Comparison of ENCODE assay signal across 8 mouse cellular contexts in genomic region chr4:43726995-43727394, GRCm38 (mm10). TPM values are rescaled to one million over a fixed set of nuclear protein-coding genes. Genes with fewer than 3 reads are reported as not detected.
A peak's percentile ranks its signal among the peaks of the same experiment; 100 is the strongest.
DNase-seq lines count a peak whose midpoint lies in the region; ATAC-seq lines count a peak whose summit lies in the region.

Hrct1 (plus strand) TSS chr4:43727188.

- intact Hi-C loops in heart, postnatal 25 days (cut with DNase I), result loop anchor here (1.0 to 5.0 kb wide), 2 partner anchors 16 to 35 kb away; no protein-coding TSS in a partner anchor

- H3K27ac ChIP-seq in forebrain, embryonic 16.5 days (ENCODE audit: low read length), result 0 out of 2 replicates have a peak within 1 kb of the TSS, but pooled peaks have one; percentile 10
- H3K27ac ChIP-seq in forebrain, embryonic 14.5 days (ENCODE audit: low read depth, low read length), result no peak within 1 kb of the TSS
- peak within 1 kb of the TSS; percentile 51; the same call in 1 of the 2 replicates for H3K27ac ChIP-seq in embryonic facial prominence, embryonic 15.5 days (replicated peaks)
- H3K27ac ChIP-seq in liver, embryonic 13.5 days, result peak within 1 kb of the TSS; percentile 64

- H3K36me3 ChIP-seq in forebrain, embryonic 16.5 days (ENCODE audit: control insufficient read depth, insufficient read depth), result no peaks in the 10 kb centered on the region
- no peaks in the 10 kb centered on the region for H3K36me3 ChIP-seq in forebrain, embryonic 14.5 days (ENCODE audit: control insufficient read depth, insufficient read depth, low read length)
- no peaks in the 10 kb centered on the region for H3K36me3 ChIP-seq in embryonic facial prominence, embryonic 15.5 days
- no peaks in the 10 kb centered on the region for H3K36me3 ChIP-seq in liver, embryonic 13.5 days

- H3K4me3 ChIP-seq in forebrain, embryonic 16.5 days (replicated peaks; ENCODE audit: low read length), result no peak within 1 kb of the TSS
- H3K4me3 ChIP-seq in forebrain, embryonic 14.5 days (ENCODE audit: low read depth, low read length), result no peak within 1 kb of the TSS
- no peak within 1 kb of the TSS for H3K4me3 ChIP-seq in embryonic facial prominence, embryonic 15.5 days (replicated peaks)
- H3K4me3 ChIP-seq in liver, embryonic 13.5 days (replicated peaks), result no peak within 1 kb of the TSS

- no peak for DNase-seq in forebrain, embryonic 14.5 days (ENCODE audit: low spot score)
- DNase-seq in heart, postnatal 25 days (ENCODE audit: low spot score), result peak; percentile 92
- no peak for DNase-seq in liver, embryonic 13.5 days
- DNase-seq in urinary bladder, postnatal 25 days (ENCODE audit: low spot score), result peak; percentile 69
- DNase-seq in thymus, postnatal 0 days (ENCODE audit: low spot score), result no peak
- DNase-seq in layer of hippocampus, adult 11-12 months (ENCODE audit: low spot score), result no peak

- H3K4me1 ChIP-seq in forebrain, embryonic 16.5 days (replicated peaks; ENCODE audit: control insufficient read depth, insufficient read depth, low read length), result peaks cover 2% of the 10 kb centered on the region; the same call in 1 of the 2 replicates
- no peaks in the 10 kb centered on the region for H3K4me1 ChIP-seq in forebrain, embryonic 14.5 days (ENCODE audit: control insufficient read depth, insufficient read depth, low read length)
- peaks cover 37% of the 10 kb centered on the region for H3K4me1 ChIP-seq in embryonic facial prominence, embryonic 15.5 days
- peaks cover 54% of the 10 kb centered on the region for H3K4me1 ChIP-seq in liver, embryonic 13.5 days (replicated peaks)

- ATAC-seq in forebrain, embryonic 16.5 days, result no peak
- ATAC-seq in forebrain, embryonic 14.5 days, result no peak
- peak; percentile 81; the same call in 1 of the 2 replicates for ATAC-seq in embryonic facial prominence, embryonic 15.5 days (ENCODE audit: insufficient number of reproducible peaks, low FRiP score, low TSS enrichment, low read depth)
- ATAC-seq in liver, embryonic 13.5 days (ENCODE audit: low read depth), result 0 out of 2 replicates have a peak, but pooled peaks have one; percentile 13

- WGBS in forebrain, embryonic 16.5 days, result 54% methylated on average over 3 of the region's 3 CpGs
- 49% methylated on average over 3 of the region's 3 CpGs for WGBS in forebrain, embryonic 14.5 days
- WGBS in embryonic facial prominence, embryonic 15.5 days, result 11% methylated on average over 3 of the region's 3 CpGs
- WGBS in liver, embryonic 13.5 days (ENCODE audit: insufficient replicate concordance), result 40% methylated on average over 3 of the region's 3 CpGs

- H3K4me2 ChIP-seq in forebrain, embryonic 16.5 days (ENCODE audit: low read length), result no peak within 1 kb of the TSS
- no peak within 1 kb of the TSS for H3K4me2 ChIP-seq in forebrain, embryonic 14.5 days (ENCODE audit: low read length)
- H3K4me2 ChIP-seq in embryonic facial prominence, embryonic 15.5 days (replicated peaks), result no peak within 1 kb of the TSS
- no peak within 1 kb of the TSS for H3K4me2 ChIP-seq in liver, embryonic 13.5 days

- no peaks in the 10 kb centered on the region for H3K27me3 ChIP-seq in forebrain, embryonic 16.5 days (replicated peaks; ENCODE audit: control insufficient read depth, insufficient read depth, low read length)
- H3K27me3 ChIP-seq in forebrain, embryonic 14.5 days (replicated peaks; ENCODE audit: control insufficient read depth, insufficient read depth, low read length), result no peaks in the 10 kb centered on the region
- H3K27me3 ChIP-seq in embryonic facial prominence, embryonic 15.5 days, result no peaks in the 10 kb centered on the region
- no peaks in the 10 kb centered on the region for H3K27me3 ChIP-seq in liver, embryonic 13.5 days

- H3K9ac ChIP-seq in forebrain, embryonic 16.5 days (replicated peaks; ENCODE audit: low read depth, low read length), result no peak within 1 kb of the TSS
- H3K9ac ChIP-seq in forebrain, embryonic 14.5 days (ENCODE audit: low read length), result no peak within 1 kb of the TSS
- H3K9ac ChIP-seq in embryonic facial prominence, embryonic 15.5 days, result no peak within 1 kb of the TSS
- H3K9ac ChIP-seq in liver, embryonic 13.5 days, result peak within 1 kb of the TSS; percentile 26; the same call in 1 of the 2 replicates

- H3K9me3 ChIP-seq in forebrain, embryonic 16.5 days (ENCODE audit: control insufficient read depth, low read length), result no peaks in the 10 kb centered on the region
- no peaks in the 10 kb centered on the region for H3K9me3 ChIP-seq in forebrain, embryonic 14.5 days (replicated peaks; ENCODE audit: control insufficient read depth, low read length)
- no peaks in the 10 kb centered on the region for H3K9me3 ChIP-seq in embryonic facial prominence, embryonic 15.5 days (replicated peaks)
- H3K9me3 ChIP-seq in liver, embryonic 13.5 days (replicated peaks), result no peaks in the 10 kb centered on the region

RNA-seq across cellular contexts. Expression of gene Hrct1, which starts in this region (rescaled TPM):
- polyA plus RNA-seq in forebrain, embryonic 16.5 days (2015; fragmentation: Nextera tagmentation; extraction: Ambion mirVana), result 0.34 and 0.47 TPM in 2 replicates
- 0.36 and 0.45 TPM in 2 replicates for polyA plus RNA-seq in forebrain, embryonic 14.5 days (2014; fragmentation: Nextera tagmentation; extraction: Ambion mirVana)
- polyA plus RNA-seq in embryonic facial prominence, embryonic 15.5 days (2015; fragmentation: Nextera tagmentation; extraction: Ambion mirVana), result 0.99 and 1.2 TPM in 2 replicates
- total RNA-seq in heart, postnatal 25 days (2021), result 1 to 10 TPM; 3.3 to 3.4 TPM
- polyA plus RNA-seq in liver, embryonic 13.5 days (2015; fragmentation: Nextera tagmentation; extraction: Ambion mirVana), result 0.09 and 0.17 TPM in 2 replicates
- polyA plus RNA-seq in thymus, postnatal 0 days (2015; fragmentation: Nextera tagmentation; extraction: Ambion mirVana), result 1.1 and 1.5 TPM in 2 replicates

Comparison
In these comparisons a context has a peak if more than half of its experiments do, and no peak if none do; other contexts are left out.
1. Peak in ATAC-seq, H3K27ac ChIP-seq and H3K9ac ChIP-seq in liver, embryonic 13.5 days; RNA of the gene not detected or under 1 TPM.
2. DNase-seq: peak in heart, postnatal 25 days (single experiment) and urinary bladder, postnatal 25 days (single experiment); none in forebrain, embryonic 14.5 days (single experiment), liver, embryonic 13.5 days (single experiment), thymus, postnatal 0 days (single experiment) and layer of hippocampus, adult 11-12 months (single experiment).